ENCODE assay signal across 8 mouse cellular contexts in genomic region chr14:105896791-105897568, GRCm38 (mm10). TPM values are rescaled to one million over a fixed set of nuclear protein-coding genes. Genes with fewer than 3 reads are reported as not detected.
DNase-seq lines count a peak whose midpoint lies in the region; ATAC-seq and TF ChIP-seq lines count a peak whose summit lies in the region.

Spry2 (minus strand) TSS chr14:105896819.

- no peak for TF ChIP-seq CTCF in cortical plate, adult 2 months (IDR thresholded peaks at IDR 0.05; ENCODE audit: extremely low read depth, insufficient read depth, low read length)

- peak within 1 kb of the TSS; percentile 80 for H3K4me2 ChIP-seq in intestine, embryonic 15.5 days (replicated peaks)

- peak within 1 kb of the TSS; percentile 97 for H3K4me3 ChIP-seq in cortical plate, adult 2 months (ENCODE audit: insufficient read depth, low read length)
- peak within 1 kb of the TSS; percentile 81 for H3K4me3 ChIP-seq in intestine, embryonic 15.5 days (replicated peaks)

- peak within 1 kb of the TSS; percentile 89 for H3K9ac ChIP-seq in intestine, embryonic 15.5 days

- peak within 1 kb of the TSS; percentile 100 for H3K27ac ChIP-seq in cortical plate, adult 2 months (ENCODE audit: insufficient read depth, low read length)
- peak within 1 kb of the TSS; percentile 100 for H3K27ac ChIP-seq in intestine, embryonic 15.5 days

- H3K4me1 ChIP-seq in cortical plate, adult 2 months (ENCODE audit: control insufficient read depth, insufficient read depth, low read length): no peaks in the 10 kb centered on the region
- peaks cover 8% of the 10 kb centered on the region for H3K4me1 ChIP-seq in intestine, embryonic 15.5 days (replicated peaks)

- peak; percentile 93 for ATAC-seq in intestine, embryonic 15.5 days
- ATAC-seq in megakaryocyte-erythroid progenitor cell, adult 5-6 weeks (replicated peaks; ENCODE audit: low FRiP score, low TSS enrichment, poor library complexity, severe bottlenecking): peak; percentile 77

- H3K36me3 ChIP-seq in intestine, embryonic 15.5 days: no peaks in the 10 kb centered on the region

- H3K9me3 ChIP-seq in intestine, embryonic 15.5 days: no peaks in the 10 kb centered on the region

- intact Hi-C loops in left cerebral cortex, postnatal 14 days (cut with DNase I): loop anchor here (2.0 to 10.0 kb wide), 9 partner anchors 164 to 608 kb away; no protein-coding TSS in a partner anchor

- no peaks in the 10 kb centered on the region for H3K27me3 ChIP-seq in intestine, embryonic 15.5 days (replicated peaks)

- WGBS in intestine, embryonic 15.5 days: under 1% methylated on average over 58 of the region's 89 CpGs

- DNase-seq in adrenal gland, adult (ENCODE audit: inconsistent age in 2 of 2, low spot score in 1 of 2): peak; percentile 96 to 98
- DNase-seq in gastrocnemius, postnatal 25 days: peak; percentile 94
- DNase-seq in left cerebral cortex, postnatal 14 days (ENCODE audit: low spot score in 2 of 2): peak; percentile 92 to 94
- peak; percentile 89 for DNase-seq in right cerebral cortex, postnatal 25 days
- peak; percentile 93 for DNase-seq in yolk sac, embryonic 10.5 days (ENCODE audit: low spot score)

- TF ChIP-seq POLR2A in cortical plate, adult 2 months (IDR thresholded peaks at IDR 0.05; ENCODE audit: extremely low read depth, insufficient read depth, low read length): peak; percentile 77

RNA-seq across cellular contexts. Expression of gene Spry2, which starts in this region (rescaled TPM):
- 46.0 and 49.7 TPM in 2 replicates for polyA plus RNA-seq in cortical plate, adult 2 months (2012; rRNA removed)
- 10 to 100 TPM; 19.8 to 20.1 TPM for total RNA-seq in gastrocnemius, postnatal 25 days (2021)
- polyA plus RNA-seq in intestine, embryonic 15.5 days (2015; fragmentation: Nextera tagmentation; extraction: Ambion mirVana): 39.8 and 53.3 TPM in 2 replicates
- 10 to 100 TPM; 76.6 to 90.0 TPM for total RNA-seq in left cerebral cortex, postnatal 14 days (2021)
- 4.5 and 5.1 TPM in 2 replicates for total RNA-seq in megakaryocyte-erythroid progenitor cell, adult 5-6 weeks (2014; fragmentation: Nextera tagmentation)
- total RNA-seq in megakaryocyte-erythroid progenitor cell, adult 5-6 weeks (2017): 4.7 and 7.1 TPM in 2 replicates

Comparison
In these comparisons a context has a peak if more than half of its experiments do, and no peak if none do; other contexts are left out.
1. Peak in every context shown above with its lines: DNase-seq, ATAC-seq, H3K4me3 ChIP-seq and H3K27ac ChIP-seq.